Mouse (Mus musculus): ENCODE measurements around the gene Shisa2.

DNA sequence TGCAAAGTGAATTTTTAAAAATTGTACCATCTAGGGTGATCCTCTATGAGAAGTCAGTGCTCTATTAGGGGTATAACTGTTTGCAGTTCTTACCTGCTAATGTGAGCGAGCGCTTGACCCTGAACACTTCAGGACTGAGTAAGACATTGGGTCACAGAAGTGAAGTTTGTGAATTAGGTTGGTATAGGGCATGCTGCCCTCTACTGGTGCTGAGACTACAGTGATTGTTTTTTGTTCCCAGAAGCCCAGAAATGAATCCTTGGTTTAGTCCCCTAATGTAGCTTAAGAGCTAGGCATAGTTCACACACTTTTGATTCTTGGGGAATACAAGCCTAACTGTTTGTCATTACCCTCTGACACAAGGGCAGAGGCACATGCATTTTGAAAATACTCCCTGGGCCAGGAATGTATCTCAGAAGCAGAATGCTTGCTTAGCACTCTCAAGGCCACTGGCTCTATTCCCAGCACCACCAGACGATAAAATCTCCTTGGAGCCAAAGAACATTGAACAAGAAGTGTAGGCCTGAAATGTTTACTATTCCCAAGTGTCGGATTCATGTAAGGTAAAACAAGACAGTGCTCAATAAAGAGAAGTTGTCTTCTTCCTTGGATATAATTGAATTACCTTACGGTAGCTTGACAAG lies 21.0 kb upstream of the Shisa2 start:
- TF ChIP-seq CTCF (IDR thresholded peaks at IDR 0.05; ENCODE audit: low read depth) = peak; percentile 44; the same call in 1 of the 2 replicates
- TF ChIP-seq EP300 (IDR thresholded peaks at IDR 0.05; ENCODE audit: low read depth) = no peak

All from liver, embryonic 14.5 days (tissue).